Mouse (Mus musculus): Measurements from ENCODE around the gene Dcaf17. TPM values are rescaled to one million over a fixed set of nuclear protein-coding genes. Genes with fewer than 3 reads are reported as not detected.

Gene Dcaf17
- total and polyA plus RNA-seq, 3 experiments, result 15.6 to 28.1 (median 22.7) TPM

GRCm38 (mm10) chr2:71056115-71056835 is 1.1 kb downstream of the Dcaf17 start:
- peaks cover 5% of the 10 kb centered on the region for H3K9me3 ChIP-seq (replicated peaks; ENCODE audit: low read length)
- in situ Hi-C loops (cut with MboI; ENCODE audit: low pct_ligation_motif_present, low pct_unique_long_range_greater_than_20kb, low sequenced_read_pairs) (no loop called here), dilution Hi-C loops (cut with MboI; ENCODE audit: extremely low pct_ligation_motif_present, extremely low pct_unique_long_range_greater_than_20kb, low sequenced_read_pairs) (no loop called here)

DNA sequence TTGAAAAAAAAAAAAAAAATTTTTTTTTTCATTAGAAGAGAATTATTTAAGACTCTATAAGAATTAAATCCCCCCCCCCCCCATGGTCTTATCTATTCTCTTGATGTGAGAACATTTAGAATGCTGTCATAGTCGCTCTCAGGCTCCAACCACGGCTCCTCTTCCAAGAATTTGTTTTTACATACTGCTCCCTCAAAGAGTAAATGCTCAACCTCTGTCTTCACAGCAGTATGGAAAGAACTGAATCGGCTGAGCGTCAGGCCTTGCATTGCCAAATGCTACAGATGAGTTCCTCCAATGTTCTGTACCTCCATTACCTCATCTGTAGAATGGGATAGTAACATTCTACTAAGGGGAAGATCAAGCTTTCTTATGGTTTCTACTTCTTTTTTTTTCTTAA is 16.5 kb downstream of the Dcaf17 start:
- H3K27me3 ChIP-seq (replicated peaks), result no peaks in the 10 kb centered on the region
- dilution Hi-C loops (cut with MboI; ENCODE audit: extremely low pct_ligation_motif_present, extremely low pct_unique_long_range_greater_than_20kb, low sequenced_read_pairs), result no loop called here
- no peak overlapping the region for H3K4me2 ChIP-seq (ENCODE audit: insufficient read depth, low read depth, poor library complexity, severe bottlenecking)
- no peak for DNase-seq (ENCODE audit: extremely low read depth)
- H3K9me3 ChIP-seq (replicated peaks; ENCODE audit: low read length), result no peaks in the 10 kb centered on the region
- in situ Hi-C loops (cut with MboI; ENCODE audit: low pct_ligation_motif_present, low pct_unique_long_range_greater_than_20kb, low sequenced_read_pairs), result no loop called here
- TF ChIP-seq RCOR1 (conservative IDR thresholded peaks at IDR 0.05; ENCODE audit: low read depth, low read length) (no peak), CHD2 (IDR thresholded peaks at IDR 0.05; ENCODE audit: low read length) (no peak), MXI1 (IDR thresholded peaks at IDR 0.05; ENCODE audit: low read depth, low read length) (no peak), POLR2A (IDR thresholded peaks at IDR 0.05; ENCODE audit: low read depth, low read length) (no peak), TBP (conservative IDR thresholded peaks at IDR 0.05; ENCODE audit: low read depth, low read length) (no peak), SMC3 (IDR thresholded peaks at IDR 0.05; ENCODE audit: low read depth, low read length) (no peak), ZNF384 (IDR thresholded peaks at IDR 0.05; ENCODE audit: low read depth, low read length) (no peak)
- H3K27ac ChIP-seq (ENCODE audit: insufficient read depth, low read depth), result no peak overlapping the region
- no peak overlapping the region for H3K4me3 ChIP-seq (replicated peaks in 1 of 3; ENCODE audit: low read depth in 2 of 3, low read length in 2 of 3, poor library complexity in 1 of 3)
- no peak overlapping the region for H3K9ac ChIP-seq (ENCODE audit: insufficient read depth, low read depth)
- peaks cover 9 to 24% of the 10 kb centered on the region in 2 experiments for H3K36me3 ChIP-seq (replicated peaks in 1 of 2; ENCODE audit: control insufficient read depth in 1 of 2, insufficient read depth in 1 of 2, low read length in 1 of 2)
- no peaks in the 10 kb centered on the region for H3K79me2 ChIP-seq (replicated peaks; ENCODE audit: control insufficient read depth, extremely low read depth, insufficient read depth, poor library complexity, severe bottlenecking)
- no peaks in the 10 kb centered on the region for H3K4me1 ChIP-seq (ENCODE audit: control insufficient read depth in 1 of 2, insufficient read depth in 2 of 2)

More at GRCm38 (mm10) chr2:71056115-71056835, 1.1 kb downstream of the Dcaf17 start:
- H3K4me1 ChIP-seq (ENCODE audit: control insufficient read depth in 1 of 2, insufficient read depth in 2 of 2), result peaks cover 9 to 23% of the 10 kb centered on the region in 2 experiments
- DNase-seq (ENCODE audit: extremely low read depth), result no peak
- peak overlapping the region; percentile 79 for H3K9ac ChIP-seq (ENCODE audit: insufficient read depth, low read depth)
- no peaks in the 10 kb centered on the region for H3K27me3 ChIP-seq (replicated peaks)
- peak overlapping the region; percentile 70 to 76 (median 74) for H3K4me3 ChIP-seq (replicated peaks in 1 of 3; ENCODE audit: low read depth in 2 of 3, low read length in 2 of 3, poor library complexity in 1 of 3)
- H3K4me2 ChIP-seq (ENCODE audit: insufficient read depth, low read depth, poor library complexity, severe bottlenecking), result peak overlapping the region; percentile 38; the same call in 1 of the 2 replicates
- TF ChIP-seq MXI1 (IDR thresholded peaks at IDR 0.05; ENCODE audit: low read depth, low read length), result peak; percentile 62; the same call in 1 of the 2 replicates
- TF ChIP-seq PAX5 (IDR thresholded peaks at IDR 0.05; ENCODE audit: low read length), result no peak
- TF ChIP-seq MYC (IDR thresholded peaks at IDR 0.05; ENCODE audit: low read depth, low read length), result peak; percentile 68; the same call in 1 of the 2 replicates
- TF ChIP-seq CHD1 (IDR thresholded peaks at IDR 0.05; ENCODE audit: low read depth, low read length), result no peak
- no peak for TF ChIP-seq USF1 (IDR thresholded peaks at IDR 0.05; ENCODE audit: low read depth, low read length)
- peak; percentile 76 for TF ChIP-seq MAX (IDR thresholded peaks at IDR 0.05; ENCODE audit: low read length)
- TF ChIP-seq TCF12 (IDR thresholded peaks at IDR 0.05; ENCODE audit: low read depth, low read length), result no peak
- TF ChIP-seq ZNF384 (IDR thresholded peaks at IDR 0.05; ENCODE audit: low read depth, low read length), result peak; percentile 65
- no peak for TF ChIP-seq CHD2 (IDR thresholded peaks at IDR 0.05; ENCODE audit: low read length)
- no peak for TF ChIP-seq NELFE (IDR thresholded peaks at IDR 0.05; ENCODE audit: low read depth, low read length)
- TF ChIP-seq ZKSCAN1 (IDR thresholded peaks at IDR 0.05; ENCODE audit: borderline replicate concordance, low read depth, low read length), result no peak
- TF ChIP-seq MAFK (IDR thresholded peaks at IDR 0.05; ENCODE audit: insufficient replicate concordance, low read length), result 0 out of 2 replicates have a peak, but pooled peaks have one; percentile 45
- peak in 1 of 2 experiments; percentile 32; a peak in 2 of 4 replicates for TF ChIP-seq CTCF (conservative IDR thresholded peaks at IDR 0.05 in 1 of 2, IDR thresholded peaks at IDR 0.05 in 1 of 2; ENCODE audit: low read depth in 2 of 2, low read length in 2 of 2)
- TF ChIP-seq SIN3A (IDR thresholded peaks at IDR 0.05; ENCODE audit: low read length), result no peak
- no peak for TF ChIP-seq POLR2A (IDR thresholded peaks at IDR 0.05; ENCODE audit: low read depth, low read length)
- TF ChIP-seq JUN (IDR thresholded peaks at IDR 0.05; ENCODE audit: insufficient read depth, low read depth, low read length), result no peak
- no peak for TF ChIP-seq UBTF (IDR thresholded peaks at IDR 0.05; ENCODE audit: low read depth, low read length)
- peak; percentile 18; the same call in 1 of the 2 replicates for TF ChIP-seq SMC3 (IDR thresholded peaks at IDR 0.05; ENCODE audit: low read depth, low read length)
- H3K27ac ChIP-seq (ENCODE audit: insufficient read depth, low read depth), result peak overlapping the region; percentile 77
- no peaks in the 10 kb centered on the region for H3K79me2 ChIP-seq (replicated peaks; ENCODE audit: control insufficient read depth, extremely low read depth, insufficient read depth, poor library complexity, severe bottlenecking)
- peaks cover 16 to 32% of the 10 kb centered on the region in 2 experiments for H3K36me3 ChIP-seq (replicated peaks in 1 of 2; ENCODE audit: control insufficient read depth in 1 of 2, insufficient read depth in 1 of 2, low read length in 1 of 2)
